Mouse (Mus musculus) embryonic fibroblast, embryonic 13.5 days (primary cell): ENCODE results near the gene Mpzl3. TPM values are rescaled to one million over a fixed set of nuclear protein-coding genes. Genes with fewer than 3 reads are reported as not detected.

Experiments used
- H3K27ac ChIP-seq: 2 replicates; pipeline ENCODE4 v1.5.1; 2012; ENCODE audit warnings: low read length, control low read depth, inconsistent platforms; ENCODE audit not compliant: insufficient read depth
- H3K4me1 ChIP-seq: 2 replicates; pipeline ENCODE4 v1.6.1; 2011; ENCODE audit warnings: low read length; ENCODE audit not compliant: control insufficient read depth, insufficient read depth
- H3K4me3 ChIP-seq: 2 replicates; pipeline ENCODE4 v1.5.1; 2011; ENCODE audit warnings: mild to moderate bottlenecking, control low read depth, low read length; ENCODE audit not compliant: insufficient read depth
- CTCF ChIP-seq: IDR thresholded peaks from 2 replicates; pipeline ENCODE4 v1.5.1; 2011; ENCODE audit warnings: mild to moderate bottlenecking, control low read depth, low read length, moderate library complexity, borderline replicate concordance; ENCODE audit not compliant: insufficient read depth
- POLR2A ChIP-seq: IDR thresholded peaks from 2 replicates; pipeline ENCODE4 v1.6.1; 2011; ENCODE audit warnings: low read depth, mild to moderate bottlenecking, control low read depth, low read length, moderate library complexity
- polyA plus RNA-seq: library from polyadenylated mRNA; stranded (reverse); fragments of >200 nt; gene quantifications from 2 replicates; pipeline ENCODE4 v1.2.4, GENCODE M21; 2011; ENCODE audit warnings: low read depth; ENCODE audit not compliant: missing spikeins, insufficient read length

Mpzl3 gene
- polyA plus RNA-seq, 1 experiment = 4.0 TPM

DNA sequence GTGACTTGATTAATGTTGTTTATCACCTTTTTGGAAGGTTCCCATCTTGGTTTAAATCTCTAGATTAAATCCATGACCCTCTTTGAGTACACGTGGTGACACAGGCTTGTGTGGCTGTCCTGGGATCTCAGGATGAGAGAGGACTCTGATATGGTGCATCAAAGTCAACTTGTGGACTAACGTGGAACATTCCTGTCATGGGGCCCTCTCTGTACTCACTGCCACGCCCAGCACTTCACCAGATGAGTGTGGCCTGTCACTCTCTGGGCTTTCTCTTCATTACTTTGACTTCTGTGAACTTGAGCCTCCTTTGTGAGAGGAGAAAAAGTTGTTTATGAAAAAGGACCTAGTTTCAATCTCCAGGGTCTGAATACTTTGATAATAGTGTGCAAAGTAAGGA, 16.8 kb downstream of the Mpzl3 start:
- no peak for TF ChIP-seq CTCF
- no peak for TF ChIP-seq POLR2A
- Histone ChIP-seq H3K4me3 (no peak overlapping the region), H3K27ac (no peak overlapping the region)

GRCm38 (mm10) chr9:45077859-45078258, 22.9 kb downstream of the Mpzl3 start:
- no peak overlapping the region for H3K4me3 ChIP-seq
- H3K27ac ChIP-seq = no peak overlapping the region
- H3K4me1 ChIP-seq = no peaks in the 10 kb centered on the region
- TF ChIP-seq CTCF (no peak), POLR2A (no peak)

More for the DNA sequence above, 16.8 kb downstream of the Mpzl3 start:
- H3K4me1 ChIP-seq = no peaks in the 10 kb centered on the region

- Histone ChIP-seq H3K4me1 (no peaks in the 10 kb centered on the region), H3K27ac (no peak within 1 kb of the TSS), H3K4me3 (no peak within 1 kb of the TSS)
- TF ChIP-seq CTCF (no peak), POLR2A (no peak)
Observed at GRCm38 (mm10) chr9:45079011-45079410, 24.0 kb downstream of the Mpzl3 start, which contains the start of gene Jaml. Gene Jaml, plus strand, starts transcription at chr9:45079183.

- no peaks in the 10 kb centered on the region for H3K4me1 ChIP-seq
- H3K4me3 ChIP-seq = no peak overlapping the region
- no peak overlapping the region for H3K27ac ChIP-seq
- TF ChIP-seq CTCF (no peak), POLR2A (no peak)
Observed at GRCm38 (mm10) chr9:45083132-45083531, 28.1 kb downstream of the Mpzl3 start.

- H3K4me3 ChIP-seq = no peak overlapping the region
- H3K4me1 ChIP-seq = no peaks in the 10 kb centered on the region
- TF ChIP-seq POLR2A = no peak
- no peak overlapping the region for H3K27ac ChIP-seq
Observed at GRCm38 (mm10) chr9:45084556-45084955, 29.6 kb downstream of the Mpzl3 start.

- Histone ChIP-seq H3K4me1 (no peaks in the 10 kb centered on the region), H3K27ac (no peak overlapping the region), H3K4me3 (no peak overlapping the region)
- TF ChIP-seq POLR2A (no peak), CTCF (no peak)
Observed at GRCm38 (mm10) chr9:45085741-45086690, 31.0 kb downstream of the Mpzl3 start.

DNA sequence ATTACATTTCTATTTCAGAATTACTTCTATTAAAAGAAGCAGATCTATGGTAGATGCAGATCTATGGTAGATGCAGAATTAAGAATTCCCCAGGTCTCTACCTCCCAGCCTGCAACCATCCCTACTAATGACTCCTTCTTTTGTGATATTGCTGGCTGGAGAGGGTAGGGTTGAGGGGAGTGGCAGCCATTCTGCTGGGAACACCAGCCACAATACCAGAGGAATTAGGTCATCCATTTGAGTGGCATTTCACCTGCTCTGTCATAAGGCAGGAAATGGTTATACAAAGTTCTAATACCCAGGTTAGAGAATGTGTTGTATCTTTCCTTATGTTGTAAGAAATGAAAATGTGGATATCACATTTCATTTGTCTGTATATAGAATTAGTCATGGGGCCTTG, 33.1 kb downstream of the Mpzl3 start:
- H3K27ac ChIP-seq = no peak overlapping the region
- TF ChIP-seq POLR2A = no peak
- no peak for TF ChIP-seq CTCF
- H3K4me3 ChIP-seq = no peak overlapping the region
- H3K4me1 ChIP-seq = no peaks in the 10 kb centered on the region

DNA sequence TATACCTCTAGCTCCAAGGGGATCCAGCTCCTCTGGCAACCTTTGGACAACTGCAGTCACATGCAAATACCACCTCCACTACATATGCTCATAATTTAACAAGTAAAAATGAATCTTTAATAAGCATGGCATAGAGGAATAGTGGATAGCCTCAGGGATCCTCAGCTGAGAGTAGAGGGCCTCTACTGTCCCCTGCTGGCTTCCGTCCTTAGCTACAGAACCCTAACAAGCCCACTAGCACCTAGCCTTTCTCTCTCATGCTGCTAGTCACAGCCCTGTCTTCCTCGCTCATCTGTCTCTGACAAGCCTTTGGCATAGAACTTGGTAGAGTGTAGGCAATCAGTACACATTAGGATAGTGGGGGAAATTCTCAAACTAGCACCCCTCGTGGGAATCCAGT, 35.8 kb downstream of the Mpzl3 start:
- H3K27ac ChIP-seq = no peak overlapping the region
- H3K4me1 ChIP-seq = no peaks in the 10 kb centered on the region
- TF ChIP-seq CTCF (no peak), POLR2A (no peak)
- no peak overlapping the region for H3K4me3 ChIP-seq

- Histone ChIP-seq H3K4me3 (no peak overlapping the region), H3K4me1 (no peaks in the 10 kb centered on the region), H3K27ac (no peak overlapping the region)
- TF ChIP-seq CTCF (no peak), POLR2A (no peak)
Observed at GRCm38 (mm10) chr9:45092641-45093040, 37.7 kb downstream of the Mpzl3 start.

GRCm38 (mm10) chr9:45095149-45095937, 40.4 kb downstream of the Mpzl3 start:
- TF ChIP-seq POLR2A (no peak), CTCF (no peak)
- Histone ChIP-seq H3K4me1 (no peaks in the 10 kb centered on the region), H3K4me3 (no peak overlapping the region), H3K27ac (no peak overlapping the region)

DNA sequence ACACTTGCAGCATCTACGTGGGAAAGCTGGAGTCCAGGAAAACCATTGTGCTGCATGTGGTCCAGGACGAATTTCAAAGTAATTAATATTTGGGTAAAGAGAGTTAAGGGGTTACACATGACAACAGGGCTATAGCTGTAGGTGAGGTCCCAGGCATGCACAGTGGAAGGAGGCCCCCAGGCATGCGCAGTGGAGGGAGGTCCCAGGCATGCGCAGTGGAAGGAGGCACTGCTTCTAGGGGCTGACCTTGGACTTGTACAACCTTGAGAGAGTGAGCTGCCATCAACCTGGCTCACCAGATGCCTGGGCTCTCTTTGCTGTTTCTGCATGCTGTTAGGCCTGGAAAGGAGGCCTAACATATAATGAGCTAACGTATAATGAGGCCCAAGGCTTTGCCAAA, 42.9 kb downstream of the Mpzl3 start:
- Histone ChIP-seq H3K4me1 (no peaks in the 10 kb centered on the region), H3K27ac (no peak overlapping the region), H3K4me3 (no peak overlapping the region)
- no peak for TF ChIP-seq CTCF
- no peak for TF ChIP-seq POLR2A
